Mouse (Mus musculus) brown adipose tissue, adult 24 weeks (tissue): Measurements from ENCODE around the gene Gm21103. TPM values are rescaled to one million over a fixed set of nuclear protein-coding genes. Genes with fewer than 3 reads are reported as not detected.
"Not testable (repeated sequence)": the region's sequence is repeated elsewhere in the genome, so short reads cannot be mapped to it uniquely, and the experiment has no call there.

Experiments
- H3K27ac ChIP-seq: fragments of 200-500 bp; replicated peaks from 2 replicates; pipeline ENCODE4 v1.5.1; 2012; ENCODE audit warnings: low read depth, mild to moderate bottlenecking, low read length
- H3K4me1 ChIP-seq: fragments of 200-500 bp; 2 replicates; pipeline ENCODE4 v1.6.1; 2012; ENCODE audit warnings: low read length, mixed read lengths; ENCODE audit not compliant: control insufficient read depth, insufficient read depth, insufficient read length
- H3K4me3 ChIP-seq: fragments of 200-500 bp; 2 replicates; pipeline ENCODE4 v1.5.1; 2012; ENCODE audit warnings: low read depth, mild to moderate bottlenecking, low read length, moderate library complexity; ENCODE audit not compliant: insufficient read depth
- polyA plus RNA-seq: library from polyadenylated mRNA; stranded (reverse); fragments of >200 nt; gene quantifications from 2 replicates; pipeline ENCODE4 v1.2.4, GENCODE M21; 2012; ENCODE audit not compliant: missing spikeins, insufficient read depth, insufficient read length

The Gm21103 gene
- polyA plus RNA-seq, result not detected in 2 replicates

- not testable (repeated sequence) for H3K27ac ChIP-seq, H3K4me3 ChIP-seq, H3K4me1 ChIP-seq
These were observed at the start of gene Gm21103 for GRCm38 (mm10) chr14:6304743-6305142. Gene Gm21103 (minus strand): TSS chr14:6304843.

DNA sequence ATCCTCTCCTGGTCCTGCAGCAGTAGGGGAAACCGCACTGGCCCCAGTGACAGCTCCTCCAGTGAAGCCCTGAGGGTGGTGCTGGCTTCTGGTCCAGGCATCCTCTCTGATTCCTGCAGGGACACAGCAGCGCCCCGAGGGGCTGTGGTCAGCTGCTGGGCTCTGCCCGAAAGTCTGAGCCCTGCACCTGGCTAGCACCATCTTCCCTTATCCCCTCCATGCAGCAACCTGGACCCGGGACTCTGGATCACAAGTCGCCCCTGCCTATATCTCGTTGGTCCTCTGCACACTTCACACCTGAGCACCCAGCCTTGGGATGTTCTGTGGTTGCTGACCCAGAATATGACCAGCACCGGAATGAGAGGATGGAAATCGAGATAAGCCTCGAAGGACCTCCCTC, 38.9 kb upstream of the Gm21103 start, which contains the start of gene Gm3618:
Gene Gm3618, minus strand, starts transcription at position 101 of the 400 bp plus-strand sequence.
- H3K4me1 ChIP-seq, H3K4me3 ChIP-seq, H3K27ac ChIP-seq: not testable (repeated sequence)

DNA sequence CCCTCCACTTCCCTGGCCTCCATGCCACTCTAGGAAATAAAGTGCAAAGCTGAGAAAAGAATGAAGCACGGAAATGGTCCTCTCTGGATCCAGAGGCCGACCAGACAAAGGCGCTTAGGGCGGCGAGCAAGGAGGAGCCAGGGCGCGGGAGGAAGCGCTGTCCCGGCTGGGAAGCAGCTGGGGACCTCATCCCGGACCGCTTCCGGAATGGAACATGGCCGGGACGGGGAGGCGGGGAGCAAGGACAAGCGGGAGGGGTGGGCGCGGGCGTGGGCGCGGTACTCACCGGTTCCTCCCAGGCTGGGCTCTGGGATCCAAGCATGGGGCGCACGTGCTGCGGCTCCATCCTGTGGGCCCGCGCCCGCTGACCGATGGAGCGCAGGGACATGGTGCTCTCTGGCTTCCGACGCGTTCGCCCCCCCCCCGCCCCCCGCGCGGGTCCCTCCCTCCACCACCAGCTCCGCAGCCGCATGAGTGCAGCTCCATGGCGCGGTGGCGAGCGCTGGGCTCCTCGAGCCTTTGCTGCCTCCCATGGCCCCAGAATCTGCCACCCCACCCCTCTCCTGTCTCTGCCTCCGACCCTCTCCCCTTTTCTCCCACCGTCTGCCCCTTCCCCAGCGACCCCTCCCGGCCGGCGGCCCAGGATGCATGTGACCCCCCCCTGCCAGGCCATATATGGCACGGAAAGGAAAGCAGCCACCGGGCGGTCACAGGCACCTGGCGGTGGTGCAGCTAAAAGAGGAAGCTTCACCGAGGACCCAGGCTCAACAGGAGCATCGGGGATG, 17.5 kb downstream of the Gm21103 start, which contains the start of gene Gm3411:
Gene Gm3411, minus strand, starts transcription at position 320 of the 785 bp plus-strand sequence.
- Histone ChIP-seq H3K4me3 (peak within 1 kb of the TSS; percentile 46), H3K27ac (peak within 1 kb of the TSS; percentile 70; the same call in 1 of the 2 replicates)
- H3K4me1 ChIP-seq, result not testable (repeated sequence)

Other genes with a start within 250 kb of the Gm21103 start
- not detected in 2 replicates for gene Gm6337, start 246.6 kb downstream of the Gm21103 start, polyA plus RNA-seq
- not detected in 2 replicates for gene Gm8206, start 210.9 kb downstream of the Gm21103 start, polyA plus RNA-seq
- not detected in 2 replicates for gene Gm3468, start 196.2 kb downstream of the Gm21103 start, polyA plus RNA-seq
- gene Gm3476, start 179.0 kb downstream of the Gm21103 start, polyA plus RNA-seq, result not detected in 2 replicates
- not detected in 2 replicates for gene Gm21560, start 85.6 kb downstream of the Gm21103 start, polyA plus RNA-seq
- gene Gm3411, start 17.6 kb downstream of the Gm21103 start, polyA plus RNA-seq, result not detected in 2 replicates
- not detected in 2 replicates for gene Gm3618, start 38.8 kb upstream of the Gm21103 start, polyA plus RNA-seq
- not detected in 2 replicates for gene Gm16440, start 85.5 kb upstream of the Gm21103 start, polyA plus RNA-seq
- not detected in 2 replicates for gene Gm3591, start 107.6 kb upstream of the Gm21103 start, polyA plus RNA-seq
- gene Gm3594, start 139.8 kb upstream of the Gm21103 start, polyA plus RNA-seq, result not detected in 2 replicates
- gene Gm8356, start 232.4 kb upstream of the Gm21103 start, polyA plus RNA-seq, result not detected in 2 replicates